Mouse (Mus musculus) embryonic facial prominence, embryonic 15.5 days (tissue): ENCODE results near the gene Ssbp4. TPM values are rescaled to one million over a fixed set of nuclear protein-coding genes. Genes with fewer than 3 reads are reported as not detected.

ENCODE experiments used
- ATAC-seq: fragments of 200-750 bp; cut with Nextera tagmentation; 2 replicates; pipeline ENCODE4 v1.8.0; 2017; ENCODE audit warnings: low read depth, moderate TSS enrichment; ENCODE audit not compliant: insufficient number of reproducible peaks, low FRiP score, low TSS enrichment
- H3K27ac ChIP-seq: fragments of 300-500 bp; sonication (generic); replicated peaks from 2 replicates; pipeline ENCODE4 v1.5.1; 2015; ENCODE audit warnings: mild to moderate bottlenecking, inconsistent platforms
- H3K27me3 ChIP-seq: fragments of 300-500 bp; sonication (generic); 2 replicates; pipeline ENCODE4 v1.6.1; 2015; ENCODE audit warnings: inconsistent platforms
- H3K36me3 ChIP-seq: fragments of 300-500 bp; sonication (generic); 2 replicates; pipeline ENCODE4 v1.6.1; 2015; ENCODE audit warnings: mild to moderate bottlenecking, inconsistent platforms
- H3K4me1 ChIP-seq: fragments of 300-500 bp; sonication (generic); 2 replicates; pipeline ENCODE4 v1.6.1; 2015; ENCODE audit warnings: inconsistent platforms
- H3K4me2 ChIP-seq: fragments of 300-500 bp; sonication (generic); replicated peaks from 2 replicates; pipeline ENCODE4 v1.6.1; 2015; ENCODE audit warnings: mild to moderate bottlenecking, inconsistent platforms
- H3K4me3 ChIP-seq: fragments of 300-500 bp; sonication (generic); replicated peaks from 2 replicates; pipeline ENCODE4 v1.5.1; 2015; ENCODE audit warnings: mild to moderate bottlenecking, inconsistent platforms
- H3K9ac ChIP-seq: fragments of 300-500 bp; sonication (generic); 2 replicates; pipeline ENCODE4 v1.6.1; 2015; ENCODE audit warnings: inconsistent platforms
- H3K9me3 ChIP-seq: fragments of 300-500 bp; sonication (generic); replicated peaks from 2 replicates; pipeline ENCODE4 v1.6.1; 2016; ENCODE audit warnings: inconsistent platforms
- WGBS: fragments of 180-500 bp; shearing (Covaris S2); methylation state at CpG from one replicate; pipeline ENCODE4 v1.1.7; 2015; 5-methylcytosine and 5-hydroxymethylcytosine counted together
- polyA plus RNA-seq: library from polyadenylated mRNA; unstranded; fragments of >200 nt; fragmentation: Nextera tagmentation; extraction: Ambion mirVana; gene quantifications from 2 replicates; pipeline ENCODE4 v1.2.1, GENCODE M21; 2015

Gene Ssbp4
- polyA plus RNA-seq, 1 experiment from 2014 or later: 127 TPM

DNA sequence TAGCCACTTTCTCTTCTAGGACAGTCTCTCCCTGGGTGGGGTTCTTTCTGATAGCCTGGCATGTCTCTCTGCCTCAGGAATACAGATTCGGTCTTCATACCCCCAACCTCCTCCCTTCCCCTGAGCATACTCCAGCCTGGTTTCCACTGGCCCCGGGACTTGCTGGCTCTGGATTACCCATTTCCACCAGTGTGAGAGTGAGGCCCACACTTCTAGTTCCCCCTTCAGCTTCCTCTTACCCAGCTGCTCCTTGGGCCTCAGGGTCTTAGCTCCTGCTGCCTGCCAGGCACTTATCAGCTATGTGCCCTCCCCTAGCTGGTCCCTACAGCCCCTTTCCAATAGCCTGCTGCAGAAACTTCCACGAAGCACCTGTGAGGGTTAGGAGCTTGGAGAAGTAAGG lies 7.2 kb upstream of the Ssbp4 start, which contains the start of gene Lrrc25:
Gene Lrrc25, plus strand, starts transcription at position 262 of the 400 bp plus-strand sequence.
- no peak within 1 kb of the TSS for H3K4me2 ChIP-seq
- no peak for ATAC-seq
- H3K27me3 ChIP-seq: 0 out of 2 replicates have a peak, but pooled peaks cover 3% of the 10 kb centered on the region
- WGBS: 81% methylated on average over 3 of the region's 3 CpGs
- H3K27ac ChIP-seq: no peak within 1 kb of the TSS
- no peaks in the 10 kb centered on the region for H3K9me3 ChIP-seq
- H3K4me3 ChIP-seq: no peak within 1 kb of the TSS
- H3K9ac ChIP-seq: no peak within 1 kb of the TSS
- no peaks in the 10 kb centered on the region for H3K36me3 ChIP-seq
- peaks cover 10% of the 10 kb centered on the region; the same call in 1 of the 2 replicates for H3K4me1 ChIP-seq

DNA sequence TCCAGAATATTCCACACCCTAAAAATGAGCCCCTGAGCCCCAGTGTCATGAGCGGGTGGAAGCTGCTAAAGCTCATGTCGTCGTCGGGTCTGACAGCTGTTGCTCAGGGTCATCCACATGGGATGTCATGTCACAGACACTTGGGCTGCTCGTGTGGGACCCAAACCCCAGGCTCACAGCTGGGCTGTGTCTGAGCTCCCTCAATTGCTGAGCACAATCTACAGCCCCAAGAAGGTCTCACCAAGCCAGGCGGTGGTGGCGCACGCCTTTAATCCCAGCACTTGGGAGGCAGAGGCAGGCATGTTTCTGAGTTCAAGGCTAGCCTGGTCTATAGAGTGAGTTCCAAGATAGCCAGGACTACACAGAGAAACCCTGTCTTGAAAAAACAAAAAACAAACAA lies 6.6 kb upstream of the Ssbp4 start:
- no peak overlapping the region for H3K9ac ChIP-seq
- 81% methylated on average over 8 of the region's 8 CpGs for WGBS
- H3K4me3 ChIP-seq: no peak overlapping the region
- 0 out of 2 replicates have a peak, but pooled peaks cover under 1% of the 10 kb centered on the region for H3K27me3 ChIP-seq
- ATAC-seq: no peak
- no peaks in the 10 kb centered on the region for H3K36me3 ChIP-seq
- H3K9me3 ChIP-seq: no peaks in the 10 kb centered on the region
- peaks cover 16% of the 10 kb centered on the region for H3K4me1 ChIP-seq
- H3K27ac ChIP-seq: no peak overlapping the region
- no peak overlapping the region for H3K4me2 ChIP-seq

DNA sequence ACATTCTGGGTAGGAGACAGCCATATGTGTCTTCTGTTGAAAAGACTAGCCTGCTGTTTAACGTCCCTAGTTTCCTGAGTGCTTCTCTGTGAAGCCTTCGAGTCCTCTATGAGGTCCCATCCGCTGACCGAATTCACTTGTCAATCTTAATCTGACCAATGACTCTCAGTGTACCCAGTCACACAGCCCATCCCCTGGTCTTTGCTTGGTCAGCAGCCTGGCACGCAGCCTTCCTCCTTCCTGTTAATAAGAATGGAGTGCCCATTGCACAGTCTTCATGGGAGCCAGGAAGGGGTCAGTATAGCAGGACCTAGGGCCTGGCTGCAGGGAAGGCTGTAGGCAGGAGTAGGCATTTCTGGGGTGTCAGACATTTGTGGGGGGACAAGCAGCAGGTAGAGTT lies 5.8 kb upstream of the Ssbp4 start:
- 73% methylated on average over 5 of the region's 5 CpGs for WGBS
- Histone ChIP-seq H3K27me3 (no peaks in the 10 kb centered on the region), H3K27ac (no peak overlapping the region), H3K9ac (no peak overlapping the region), H3K36me3 (no peaks in the 10 kb centered on the region), H3K4me3 (no peak overlapping the region), H3K4me1 (peaks cover 24% of the 10 kb centered on the region), H3K9me3 (no peaks in the 10 kb centered on the region), H3K4me2 (no peak overlapping the region)
- ATAC-seq: no peak

DNA sequence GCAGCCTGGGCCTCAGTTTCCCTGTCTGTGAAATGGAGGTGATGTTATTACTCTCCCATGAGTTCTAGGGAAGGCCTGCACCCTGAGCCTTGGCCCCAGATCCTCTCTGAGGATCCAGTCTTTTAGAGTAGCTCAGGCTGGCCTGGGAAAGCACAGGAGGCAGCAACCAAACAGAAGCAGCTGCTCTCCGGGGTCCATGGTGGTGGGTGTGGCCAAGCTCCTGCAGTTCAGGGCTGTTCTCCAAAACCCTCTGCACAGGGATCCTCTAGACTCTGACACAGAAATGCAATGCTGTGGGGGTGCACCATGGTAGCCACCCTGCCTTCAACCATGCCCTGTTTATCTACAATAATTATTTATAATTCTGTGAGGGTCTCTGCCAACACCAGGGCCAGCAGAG lies 5.1 kb upstream of the Ssbp4 start:
- H3K4me1 ChIP-seq: peaks cover 31% of the 10 kb centered on the region
- no peaks in the 10 kb centered on the region for H3K27me3 ChIP-seq
- no peak overlapping the region for H3K9ac ChIP-seq
- no peak overlapping the region for H3K4me2 ChIP-seq
- H3K4me3 ChIP-seq: no peak overlapping the region
- WGBS: 5% methylated on average over 1 of the region's 1 CpGs
- no peaks in the 10 kb centered on the region for H3K9me3 ChIP-seq
- no peaks in the 10 kb centered on the region for H3K36me3 ChIP-seq
- no peak for ATAC-seq
- H3K27ac ChIP-seq: no peak overlapping the region

DNA sequence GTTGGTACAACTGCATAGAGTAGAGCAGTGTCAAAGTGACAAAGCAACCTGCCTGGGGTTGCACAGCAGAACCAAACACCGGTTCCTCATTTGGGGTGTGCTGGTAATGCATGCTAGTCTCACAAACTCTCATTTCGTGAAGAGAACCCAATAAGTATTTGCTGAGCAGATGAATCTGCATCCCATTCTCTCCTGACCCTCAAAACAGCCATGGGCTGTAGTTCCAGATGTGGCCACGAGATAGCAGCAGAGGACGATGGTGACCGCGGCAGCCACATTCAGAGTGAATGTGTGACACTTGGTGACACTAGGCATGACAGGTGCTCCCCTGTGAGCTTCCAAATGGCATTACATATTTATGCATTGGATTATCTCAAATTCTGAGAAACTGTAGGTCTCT lies 3.2 kb upstream of the Ssbp4 start:
- under 1% methylated on average over 6 of the region's 6 CpGs for WGBS

DNA sequence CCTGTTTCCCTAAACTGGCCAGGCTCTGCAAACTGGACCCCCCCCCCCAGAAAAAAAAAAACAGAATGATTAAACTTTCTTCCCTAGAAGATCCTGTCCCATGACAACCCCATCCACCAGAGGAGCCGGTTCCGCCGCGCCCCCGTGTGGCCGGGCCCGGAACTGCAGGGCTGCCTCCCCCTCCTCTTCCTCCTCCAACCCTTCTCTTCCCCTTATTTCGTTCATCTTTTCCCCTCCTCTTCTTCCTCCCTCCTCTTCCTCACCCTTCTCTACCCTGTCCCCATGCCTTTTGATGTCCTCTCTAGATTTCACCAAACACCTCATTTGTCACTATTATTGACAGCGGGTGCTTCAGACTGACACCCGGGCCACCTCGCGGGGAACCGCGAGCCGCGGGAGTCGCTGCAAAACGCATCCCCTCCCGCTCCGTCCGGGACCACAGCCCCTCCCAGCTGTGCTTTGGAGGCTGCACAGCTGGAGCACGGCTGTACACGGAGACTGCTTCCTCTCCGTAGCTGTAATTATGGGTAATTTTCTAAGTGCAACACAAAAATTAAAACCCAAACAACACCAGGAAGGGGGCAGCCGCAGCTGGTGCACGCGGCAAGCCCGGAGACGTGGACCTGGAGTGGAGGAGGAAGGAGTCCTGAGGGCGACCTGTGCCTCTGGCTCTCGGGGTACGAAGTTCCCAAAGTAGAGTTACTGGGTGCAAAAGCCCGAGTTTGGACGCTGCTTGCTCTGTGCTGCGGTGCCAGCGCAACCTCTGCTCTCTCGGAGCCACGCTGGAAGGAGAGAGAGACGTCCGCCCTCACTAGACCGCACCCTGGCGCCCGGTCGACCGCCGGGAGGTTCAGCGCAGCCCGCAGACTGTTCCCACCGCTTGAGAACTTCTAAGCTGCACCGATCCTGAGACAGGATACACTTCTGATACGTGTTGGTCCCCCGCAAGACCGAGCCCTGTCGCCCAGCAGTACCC lies 2.4 kb upstream of the Ssbp4 start:
- WGBS: under 1% methylated on average over 54 of the region's 54 CpGs
- Histone ChIP-seq H3K9ac (peak overlapping the region; percentile 51), H3K36me3 (no peaks in the 10 kb centered on the region), H3K4me3 (peak overlapping the region; percentile 87), H3K4me1 (peaks cover 56% of the 10 kb centered on the region), H3K4me2 (peak overlapping the region; percentile 95), H3K9me3 (no peaks in the 10 kb centered on the region), H3K27ac (peak overlapping the region; percentile 98), H3K27me3 (no peaks in the 10 kb centered on the region)
- no peak for ATAC-seq

More for the DNA sequence above, 3.2 kb upstream of the Ssbp4 start:
- H3K27ac ChIP-seq: peak overlapping the region; percentile 98
- no peak for ATAC-seq
- peak overlapping the region; percentile 51 for H3K9ac ChIP-seq
- no peaks in the 10 kb centered on the region for H3K36me3 ChIP-seq
- H3K9me3 ChIP-seq: no peaks in the 10 kb centered on the region
- peak overlapping the region; percentile 87 for H3K4me3 ChIP-seq
- peak overlapping the region; percentile 95 for H3K4me2 ChIP-seq
- H3K4me1 ChIP-seq: peaks cover 49% of the 10 kb centered on the region
- no peaks in the 10 kb centered on the region for H3K27me3 ChIP-seq

DNA sequence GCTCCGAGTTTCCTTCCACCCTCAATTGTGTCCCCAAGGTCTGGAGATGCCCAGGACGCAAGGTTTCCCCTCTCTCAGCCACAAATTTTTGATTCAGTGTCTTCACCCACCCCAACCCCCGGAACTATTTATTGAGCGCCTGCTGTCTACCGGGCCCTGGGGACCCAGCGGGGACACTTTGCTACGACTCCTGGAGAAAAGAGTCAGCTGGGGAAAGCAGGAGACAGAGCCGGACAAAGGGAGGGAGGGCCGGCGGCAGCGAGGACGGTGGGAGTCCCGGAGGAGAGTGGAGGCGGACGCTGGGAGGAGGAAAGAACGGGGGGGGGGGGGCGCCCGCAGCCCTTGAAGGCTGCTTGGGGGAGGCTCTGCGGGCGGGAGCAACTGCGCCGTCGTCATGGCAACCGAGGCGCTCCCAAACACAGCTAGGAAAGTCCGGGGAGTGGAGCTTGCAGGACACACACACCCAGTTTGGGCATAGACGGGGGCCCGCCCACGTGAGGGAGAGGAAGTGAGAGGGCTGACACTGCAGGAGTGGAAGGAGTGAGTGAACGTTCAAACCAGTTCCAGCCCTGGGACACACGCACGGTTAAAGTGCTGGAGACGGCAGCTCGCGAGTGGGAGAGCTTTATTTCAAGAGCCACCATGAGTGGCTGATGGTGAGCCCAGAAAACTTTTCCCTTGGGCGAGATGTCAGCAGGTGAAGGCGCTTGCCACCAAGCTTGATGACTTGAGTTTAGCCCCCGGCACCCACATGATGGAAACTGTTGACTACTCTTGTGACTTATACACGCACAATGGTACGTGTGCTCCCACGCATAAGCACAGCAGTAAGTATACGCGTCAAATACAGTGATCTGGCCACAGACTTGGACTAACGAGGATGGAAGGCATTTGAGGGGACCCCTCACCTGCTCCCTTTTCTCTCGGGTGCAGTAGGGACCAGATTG lies 1.4 kb upstream of the Ssbp4 start:
- Histone ChIP-seq H3K9ac (peak overlapping the region; percentile 51), H3K27me3 (no peaks in the 10 kb centered on the region), H3K4me1 (peaks cover 62% of the 10 kb centered on the region), H3K4me3 (peak overlapping the region; percentile 87), H3K36me3 (no peaks in the 10 kb centered on the region), H3K4me2 (peak overlapping the region; percentile 95), H3K27ac (peak overlapping the region; percentile 98), H3K9me3 (no peaks in the 10 kb centered on the region)
- WGBS: under 1% methylated on average over 40 of the region's 45 CpGs
- ATAC-seq: peak; percentile 76

DNA sequence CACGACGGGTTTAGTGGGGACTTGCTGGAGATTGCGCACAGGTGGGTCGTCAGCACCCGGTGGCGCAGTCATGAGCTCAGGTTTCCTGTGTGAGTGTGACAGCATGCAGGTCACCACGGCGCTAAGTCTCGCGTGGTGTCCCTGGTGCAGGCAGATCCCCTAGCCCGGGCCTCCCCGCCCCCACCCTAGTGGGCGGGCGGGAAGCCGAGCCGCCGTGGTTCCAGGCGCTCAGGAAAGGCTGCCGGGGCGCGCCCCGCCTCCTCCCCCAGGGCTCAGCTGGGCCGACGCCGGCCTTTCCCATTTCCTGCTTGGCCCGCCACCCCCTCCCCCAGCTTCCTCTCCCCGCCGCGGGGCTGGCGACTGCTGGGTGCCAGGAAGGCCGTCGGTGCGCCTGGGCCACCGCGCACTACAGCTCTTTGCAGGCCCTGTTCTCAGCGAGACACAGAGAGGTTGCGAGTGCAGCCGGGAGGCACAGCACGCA lies 736 bp upstream of the Ssbp4 start:
- H3K9ac ChIP-seq: peak overlapping the region; percentile 51
- H3K27ac ChIP-seq: peak overlapping the region; percentile 98
- peaks cover 64% of the 10 kb centered on the region for H3K4me1 ChIP-seq
- ATAC-seq: peak; percentile 76
- no peaks in the 10 kb centered on the region for H3K27me3 ChIP-seq
- peak overlapping the region; percentile 87 for H3K4me3 ChIP-seq
- H3K9me3 ChIP-seq: no peaks in the 10 kb centered on the region
- WGBS: 1% methylated on average over 32 of the region's 39 CpGs
- H3K4me2 ChIP-seq: peak overlapping the region; percentile 95
- no peaks in the 10 kb centered on the region for H3K36me3 ChIP-seq

DNA sequence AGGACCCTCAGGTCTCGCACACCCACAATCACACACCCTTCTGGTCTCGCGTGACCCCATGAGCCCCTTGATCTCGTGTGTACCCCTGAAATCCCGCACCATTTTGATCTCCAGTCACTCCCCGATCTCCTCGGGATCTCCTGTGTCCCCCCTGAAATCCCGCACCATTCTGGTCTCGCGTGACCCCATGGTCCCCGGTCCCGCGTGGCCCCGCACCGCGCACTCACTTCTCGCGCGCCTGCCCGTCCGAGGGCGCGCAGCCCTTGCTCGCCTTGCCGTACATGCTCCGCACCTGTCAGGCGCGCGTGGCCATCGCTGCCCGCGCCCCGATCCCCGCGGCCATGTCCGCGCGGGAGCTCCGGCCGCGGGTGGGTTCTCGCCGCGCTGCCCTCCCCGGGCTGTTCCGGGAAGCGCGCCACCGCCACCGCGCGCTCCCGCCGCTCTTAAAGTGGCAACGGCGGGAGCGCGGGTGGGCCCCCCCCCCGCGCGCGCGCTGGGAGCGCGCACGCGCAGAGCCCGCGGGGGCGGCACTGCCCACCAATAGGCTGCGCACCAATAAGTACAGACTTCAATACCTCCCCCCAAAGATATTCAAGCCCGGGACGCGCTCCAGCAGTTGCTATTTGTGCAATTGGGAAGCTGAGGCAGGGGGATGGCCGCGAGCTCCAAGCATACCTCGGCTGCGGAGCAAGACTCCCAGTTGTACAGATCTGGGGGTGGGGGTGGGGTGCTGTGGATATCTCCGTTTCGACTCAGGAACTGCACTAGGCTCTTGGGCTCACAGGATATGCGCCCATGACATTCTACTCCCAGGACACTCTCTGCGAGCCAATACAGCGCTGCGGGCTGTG lies 549 bp downstream of the Ssbp4 start:
- Histone ChIP-seq H3K9ac (peak overlapping the region; percentile 82), H3K4me1 (peaks cover 64% of the 10 kb centered on the region), H3K36me3 (no peaks in the 10 kb centered on the region), H3K9me3 (no peaks in the 10 kb centered on the region), H3K4me2 (peak overlapping the region; percentile 95), H3K27ac (peak overlapping the region; percentile 98), H3K4me3 (peak overlapping the region; percentile 87), H3K27me3 (no peaks in the 10 kb centered on the region)
- WGBS: 1% methylated on average over 84 of the region's 84 CpGs
- ATAC-seq: no peak

DNA sequence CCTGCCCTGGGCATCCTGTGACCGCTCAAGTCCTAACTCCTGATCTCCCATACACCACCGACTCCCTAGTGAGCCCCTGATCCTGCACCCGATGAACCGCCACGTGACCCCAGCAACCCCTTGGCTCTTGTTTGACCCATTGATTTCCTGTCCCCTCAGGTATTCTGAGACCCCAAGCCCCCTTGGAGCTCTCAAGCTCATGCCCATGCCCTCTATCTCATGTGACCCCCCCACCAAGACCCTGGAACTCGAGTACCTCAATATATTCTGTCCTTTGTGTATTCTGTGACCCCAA lies 1.1 kb downstream of the Ssbp4 start:
- H3K36me3 ChIP-seq: peaks cover 4% of the 10 kb centered on the region; the same call in 1 of the 2 replicates
- H3K4me2 ChIP-seq: peak overlapping the region; percentile 95
- H3K9me3 ChIP-seq: no peaks in the 10 kb centered on the region
- no peak for ATAC-seq
- 20% methylated on average over 6 of the region's 6 CpGs for WGBS
- H3K27ac ChIP-seq: peak overlapping the region; percentile 98
- peak overlapping the region; percentile 87 for H3K4me3 ChIP-seq
- H3K27me3 ChIP-seq: no peaks in the 10 kb centered on the region
- H3K9ac ChIP-seq: peak overlapping the region; percentile 82
- H3K4me1 ChIP-seq: peaks cover 64% of the 10 kb centered on the region
